ENCODE assay signal across 18 mouse cellular contexts in the genomic region with DNA sequence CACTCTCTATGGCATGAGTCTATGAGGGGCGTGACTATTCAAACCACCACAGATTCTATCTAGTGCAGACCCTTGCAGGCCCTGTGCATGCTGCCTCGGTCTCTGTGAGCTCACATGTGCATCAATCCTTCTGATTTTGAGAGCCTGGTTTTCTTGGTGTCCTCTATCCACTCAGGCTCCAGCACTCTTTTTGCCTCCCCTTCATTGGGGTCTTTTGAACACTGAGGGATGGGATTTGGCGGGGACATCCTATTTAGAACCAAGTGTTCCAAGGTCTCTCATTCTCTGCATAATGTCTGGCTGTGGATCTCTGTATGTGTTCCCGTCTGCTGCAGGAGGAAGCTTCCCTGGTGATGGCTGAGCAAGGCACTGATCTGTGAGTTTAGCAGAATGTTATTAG. TPM values are rescaled to one million over a fixed set of nuclear protein-coding genes. Genes with fewer than 3 reads are reported as not detected.
DNase-seq lines count a peak whose midpoint lies in the region; ATAC-seq lines count a peak whose summit lies in the region.
"Had no signal": no experiment of that assay in that cellular context is flagged by ENCODE, and none has a peak within 500 bp of the region (broad histone marks: within the 10 kb centered on the region; RNA-seq: fewer than 3 reads in every experiment).

No protein-coding gene starts in this region.

- peak; percentile 52 for DNase-seq in heart, adult 11 months
- no peak for DNase-seq in heart, postnatal 4 days
- peak; percentile 54 for DNase-seq in midbrain, embryonic 11.5 days (ENCODE audit: low spot score, missing footprints)
- DNase-seq: adrenal gland, adult 2 months; adrenal gland, adult 8-10 months; adrenal gland, postnatal 10 days; adrenal gland, postnatal 14 days; adrenal gland, postnatal 25 days; adrenal gland, postnatal 36 days; B cell, adult 2 months; cerebellum, adult 11 months; cerebellum, adult 11-12 months; cerebellum, adult 18-20 months had no signal

- H3K36me3 ChIP-seq in midbrain, embryonic 11.5 days (ENCODE audit: control insufficient read depth, insufficient read depth, low read length): no peaks in the 10 kb centered on the region
- no peaks in the 10 kb centered on the region for H3K36me3 ChIP-seq in midbrain, embryonic 15.5 days (replicated peaks)
- H3K36me3 ChIP-seq: G1E had no signal

- no peak overlapping the region for H3K9ac ChIP-seq in midbrain, embryonic 11.5 days (ENCODE audit: low read length)
- no peak overlapping the region for H3K9ac ChIP-seq in midbrain, embryonic 15.5 days

- WGBS in midbrain, embryonic 11.5 days: 90% methylated on average over 4 of the region's 4 CpGs
- WGBS in midbrain, embryonic 15.5 days: 87% methylated on average over 4 of the region's 4 CpGs

- no peaks in the 10 kb centered on the region for H3K9me3 ChIP-seq in midbrain, embryonic 11.5 days (ENCODE audit: control insufficient read depth, low read length)
- no peaks in the 10 kb centered on the region for H3K9me3 ChIP-seq in midbrain, embryonic 15.5 days
- H3K9me3 ChIP-seq: G1E had no signal

- no peak overlapping the region for H3K4me3 ChIP-seq in midbrain, embryonic 11.5 days (ENCODE audit: low read depth, low read length)
- no peak overlapping the region for H3K4me3 ChIP-seq in midbrain, embryonic 15.5 days

- H3K27me3 ChIP-seq in midbrain, embryonic 11.5 days (ENCODE audit: control insufficient read depth, insufficient read depth, low read length): no peaks in the 10 kb centered on the region
- no peaks in the 10 kb centered on the region; the same call in 1 of the 2 replicates for H3K27me3 ChIP-seq in midbrain, embryonic 15.5 days (replicated peaks)
- H3K27me3 ChIP-seq: Patski had no signal

- H3K4me1 ChIP-seq in midbrain, embryonic 11.5 days (ENCODE audit: control insufficient read depth, insufficient read depth, low read length): no peaks in the 10 kb centered on the region
- H3K4me1 ChIP-seq in midbrain, embryonic 15.5 days: no peaks in the 10 kb centered on the region

- no peak for ATAC-seq in midbrain, embryonic 11.5 days (ENCODE audit: low FRiP score)
- ATAC-seq in midbrain, embryonic 15.5 days (replicated peaks): no peak
- ATAC-seq: activated CD4-positive, CD25-positive, alpha-beta regulatory T cell, adult 4 months; CD4-positive, CD25-positive, alpha-beta regulatory T cell, adult 4 months; Patski had no signal

- H3K27ac ChIP-seq in midbrain, embryonic 11.5 days (ENCODE audit: low read depth, low read length): no peak overlapping the region
- H3K27ac ChIP-seq in midbrain, embryonic 15.5 days: no peak overlapping the region

- H3K4me2 ChIP-seq in midbrain, embryonic 11.5 days: no peak overlapping the region
- no peak overlapping the region for H3K4me2 ChIP-seq in midbrain, embryonic 15.5 days

RNA-seq across cellular contexts. Expression of a gene that starts 13.5 kb away (rescaled TPM):
- 10 to 100 TPM; 42.7 to 45.2 TPM for total RNA-seq in heart, postnatal 4 days (2021)
- 63.0 and 64.2 TPM in 2 replicates for polyA plus RNA-seq in midbrain, embryonic 11.5 days (2014; fragmentation: Nextera tagmentation; extraction: Ambion mirVana)
- 35.1 and 40.4 TPM in 2 replicates for polyA plus RNA-seq in midbrain, embryonic 15.5 days (2015; fragmentation: Nextera tagmentation; extraction: Ambion mirVana)

RNA-seq across cellular contexts. Expression of a gene that starts 55.8 kb away (rescaled TPM):
- total RNA-seq in heart, postnatal 4 days (2021): 1 to 10 TPM; 5.3 to 7.4 TPM
- 12.6 and 13.5 TPM in 2 replicates for polyA plus RNA-seq in midbrain, embryonic 11.5 days (2014; fragmentation: Nextera tagmentation; extraction: Ambion mirVana)
- 6.3 and 9.2 TPM in 2 replicates for polyA plus RNA-seq in midbrain, embryonic 15.5 days (2015; fragmentation: Nextera tagmentation; extraction: Ambion mirVana)
